Mouse (Mus musculus): ENCODE results near the gene Cd68.

GRCm38 (mm10) chr11:69645860-69646259, 20.1 kb downstream of the Cd68 start:
- TF ChIP-seq CTCF (IDR thresholded peaks at IDR 0.05; ENCODE audit: low read depth) (no peak), EP300 (IDR thresholded peaks at IDR 0.05; ENCODE audit: low read depth) (no peak)

All from heart, postnatal 0 days (tissue).